Mouse (Mus musculus): Measurements from ENCODE around the gene Scn5a.

DNA sequence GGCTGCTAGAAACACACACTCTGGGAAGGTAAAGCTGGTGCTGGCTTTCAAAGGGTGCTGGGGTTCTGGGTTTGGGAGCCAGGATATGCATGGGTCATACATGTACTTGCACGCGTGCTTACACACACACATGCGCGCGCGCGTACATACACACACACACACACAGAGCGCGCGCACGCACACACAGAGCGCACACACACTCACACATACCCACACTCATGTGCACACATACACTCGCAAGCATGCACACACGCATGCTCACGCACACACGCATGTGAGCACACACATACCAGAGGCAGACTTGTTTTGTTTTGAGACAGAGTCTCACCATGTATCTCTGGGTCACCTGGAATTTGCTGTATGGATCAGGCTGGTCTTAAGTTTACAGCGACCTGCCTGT is 1.4 kb upstream of the Scn5a start:
- TF ChIP-seq CTCF (IDR thresholded peaks at IDR 0.05; ENCODE audit: borderline replicate concordance, control insufficient read depth, extremely low read depth, insufficient read depth, low read length, poor library complexity) = no peak
- TF ChIP-seq POLR2A (IDR thresholded peaks at IDR 0.05; ENCODE audit: control insufficient read depth, extremely low read depth, insufficient read depth, low read length, poor library complexity) = no peak
